Mouse (Mus musculus): ENCODE results near the gene Rufy3.
A peak's percentile ranks its signal among the peaks of the same experiment; 100 is the strongest.

Rufy3 gene

DNA sequence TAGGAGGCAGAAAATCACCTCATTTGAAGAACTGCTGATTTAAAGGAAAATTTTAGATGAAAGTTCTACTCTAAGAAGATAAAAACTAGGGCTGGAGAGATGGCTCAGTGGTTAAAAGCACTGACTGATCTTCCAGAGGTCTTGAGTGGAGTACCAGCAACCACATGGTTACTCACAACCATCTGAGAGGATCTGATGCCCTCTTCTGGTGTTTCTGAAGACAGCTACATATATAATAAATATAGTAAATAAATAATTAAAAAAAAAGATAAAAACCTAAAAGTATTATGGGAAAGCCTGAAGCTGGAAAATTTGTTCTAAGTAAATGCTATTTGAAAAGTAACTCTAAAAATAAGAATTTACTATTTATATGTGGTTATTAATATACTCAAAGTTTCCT, 128.2 kb downstream of the Rufy3 start:
- Histone ChIP-seq H3K36me3 (ENCODE audit: control insufficient read depth, insufficient read depth, low read length, poor library complexity, severe bottlenecking) (no peaks in the 10 kb centered on the region), H3K27me3 (ENCODE audit: control insufficient read depth, insufficient read depth, low read length, poor library complexity, severe bottlenecking) (no peaks in the 10 kb centered on the region)
- peak; percentile 17 for DNase-seq (ENCODE audit: low read depth, low spot score)

DNA sequence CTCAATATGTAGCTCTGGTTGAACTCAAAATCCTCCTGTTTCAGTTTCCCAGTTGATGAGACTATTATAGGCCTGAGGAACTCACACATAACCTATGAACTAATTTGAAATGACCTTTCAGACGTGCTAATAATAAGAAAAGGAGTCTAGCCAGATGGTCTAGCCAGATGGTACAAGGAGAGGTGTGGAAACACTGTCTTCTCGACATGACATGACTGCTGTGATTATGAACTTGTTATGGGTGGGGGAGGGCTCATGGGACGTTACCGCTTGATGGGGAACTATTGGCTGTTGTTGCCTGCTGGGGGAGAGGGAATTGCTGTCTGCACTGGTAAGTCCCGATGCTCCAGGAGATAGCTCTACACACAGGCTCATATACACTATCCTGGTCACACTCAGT, 132.5 kb downstream of the Rufy3 start:
- Histone ChIP-seq H3K27me3 (ENCODE audit: control insufficient read depth, insufficient read depth, low read length, poor library complexity, severe bottlenecking) (no peaks in the 10 kb centered on the region), H3K36me3 (ENCODE audit: control insufficient read depth, insufficient read depth, low read length, poor library complexity, severe bottlenecking) (no peaks in the 10 kb centered on the region)
- no peak for DNase-seq (ENCODE audit: low read depth, low spot score)

DNA sequence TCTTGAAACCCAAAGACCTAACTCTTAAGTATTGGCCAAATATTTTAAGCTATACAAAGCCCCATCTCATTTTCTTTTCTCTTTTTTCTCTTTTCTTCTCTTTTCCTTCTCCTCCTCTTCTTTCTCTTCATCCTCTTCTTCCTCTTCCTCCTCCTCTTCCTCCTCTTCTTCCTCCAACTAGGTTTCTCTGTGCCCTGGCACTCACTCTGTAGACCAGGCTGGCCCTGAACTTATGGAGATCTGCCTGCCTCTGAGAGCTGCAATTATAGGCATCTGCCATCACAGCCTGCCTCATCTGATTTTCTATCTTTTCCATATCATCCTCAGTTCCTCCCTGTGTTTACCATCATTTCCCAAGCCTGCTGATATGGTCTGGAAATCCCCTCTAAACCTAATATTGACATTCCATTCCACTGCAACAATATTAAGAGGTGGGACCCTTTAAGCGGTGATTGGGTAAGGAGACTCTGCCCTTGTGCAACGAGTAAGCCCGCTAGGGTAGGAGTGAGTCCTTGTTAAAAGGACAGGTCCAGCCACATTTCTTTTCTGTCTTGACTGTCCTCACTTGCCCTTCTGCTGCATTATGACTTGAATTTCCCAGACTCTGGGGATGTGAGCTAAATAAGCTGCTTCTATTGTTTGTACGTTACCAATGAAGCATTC, 134.5 kb downstream of the Rufy3 start:
- no peaks in the 10 kb centered on the region for H3K27me3 ChIP-seq (ENCODE audit: control insufficient read depth, insufficient read depth, low read length, poor library complexity, severe bottlenecking)
- H3K36me3 ChIP-seq (ENCODE audit: control insufficient read depth, insufficient read depth, low read length, poor library complexity, severe bottlenecking): no peaks in the 10 kb centered on the region
- no peak for DNase-seq (ENCODE audit: low read depth, low spot score)

Measured in splenic B cell, adult 2 months (primary cell).